Mouse (Mus musculus): ENCODE measurements around the gene Tac4. TPM values are rescaled to one million over a fixed set of nuclear protein-coding genes. Genes with fewer than 3 reads are reported as not detected.

Gene Tac4
- polyA plus RNA-seq, 1 experiment from 2014 or later = 0.24 TPM

DNA sequence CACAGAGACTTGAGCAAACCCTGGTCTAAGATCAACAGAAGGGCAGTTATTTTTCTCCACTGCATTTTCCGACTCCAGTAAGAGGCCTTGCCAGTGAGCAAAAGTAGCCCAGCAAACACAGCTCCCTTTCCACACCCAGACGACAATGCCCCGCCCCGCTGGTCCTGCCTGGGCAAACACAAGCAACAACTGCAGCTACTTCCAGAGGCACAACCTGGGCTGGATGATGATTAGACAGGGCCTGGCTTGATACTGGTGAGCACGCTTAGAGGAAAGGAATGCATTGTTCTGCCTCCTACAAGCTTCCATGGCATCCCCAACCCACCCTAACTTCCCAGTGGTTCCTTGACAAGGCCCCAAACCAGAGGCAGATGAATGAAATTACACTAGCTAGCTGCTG lies 12.3 kb downstream of the Tac4 start:
- no peak overlapping the region for H3K27ac ChIP-seq (ENCODE audit: low read depth, low read length)
- DNase-seq (ENCODE audit: low spot score) = no peak
- no peaks in the 10 kb centered on the region for H3K27me3 ChIP-seq (ENCODE audit: control insufficient read depth, insufficient read depth, low read length)
- WGBS = 88% methylated on average over 5 of the region's 5 CpGs
- H3K4me2 ChIP-seq (ENCODE audit: low read depth) = no peak overlapping the region
- H3K9ac ChIP-seq (ENCODE audit: low read length) = no peak overlapping the region
- H3K9me3 ChIP-seq (ENCODE audit: control insufficient read depth, low read length) = no peaks in the 10 kb centered on the region
- no peak overlapping the region for H3K4me3 ChIP-seq (ENCODE audit: low read depth, low read length)
- H3K36me3 ChIP-seq (ENCODE audit: control insufficient read depth, insufficient read depth, low read length) = peaks cover 26% of the 10 kb centered on the region
- H3K4me1 ChIP-seq (ENCODE audit: control insufficient read depth, insufficient read depth, low read length) = no peaks in the 10 kb centered on the region
- ATAC-seq (ENCODE audit: insufficient read depth, low FRiP score, low TSS enrichment) = no peak

DNA sequence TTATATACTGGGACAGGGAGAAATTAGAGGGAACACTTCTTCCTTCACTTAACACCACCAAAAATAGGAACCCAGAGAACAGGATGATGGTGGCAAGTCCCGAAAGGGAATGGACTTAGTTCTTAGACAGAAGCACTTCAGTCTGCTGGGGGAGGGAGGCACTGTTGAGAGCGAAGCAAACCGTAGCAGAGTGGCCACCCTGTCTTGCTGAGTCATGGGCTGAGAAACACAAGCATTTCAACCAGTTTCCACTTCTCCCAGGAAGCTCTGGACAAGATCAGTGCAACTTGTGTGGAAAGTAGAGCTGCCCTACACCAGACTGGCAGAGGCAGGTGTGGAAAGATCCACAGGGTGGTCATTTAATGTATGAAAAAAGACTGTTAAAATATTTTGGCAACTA lies 13.3 kb downstream of the Tac4 start:
- Histone ChIP-seq H3K4me3 (ENCODE audit: low read depth, low read length) (no peak overlapping the region), H3K4me2 (ENCODE audit: low read depth) (no peak overlapping the region), H3K9me3 (ENCODE audit: control insufficient read depth, low read length) (no peaks in the 10 kb centered on the region), H3K27me3 (ENCODE audit: control insufficient read depth, insufficient read depth, low read length) (no peaks in the 10 kb centered on the region), H3K27ac (ENCODE audit: low read depth, low read length) (no peak overlapping the region), H3K4me1 (ENCODE audit: control insufficient read depth, insufficient read depth, low read length) (no peaks in the 10 kb centered on the region), H3K9ac (ENCODE audit: low read length) (no peak overlapping the region), H3K36me3 (ENCODE audit: control insufficient read depth, insufficient read depth, low read length) (peaks cover 31% of the 10 kb centered on the region)
- ATAC-seq (ENCODE audit: insufficient read depth, low FRiP score, low TSS enrichment) (no peak), DNase-seq (ENCODE audit: low spot score) (no peak)
- WGBS = 84% methylated on average over 3 of the region's 3 CpGs

DNA sequence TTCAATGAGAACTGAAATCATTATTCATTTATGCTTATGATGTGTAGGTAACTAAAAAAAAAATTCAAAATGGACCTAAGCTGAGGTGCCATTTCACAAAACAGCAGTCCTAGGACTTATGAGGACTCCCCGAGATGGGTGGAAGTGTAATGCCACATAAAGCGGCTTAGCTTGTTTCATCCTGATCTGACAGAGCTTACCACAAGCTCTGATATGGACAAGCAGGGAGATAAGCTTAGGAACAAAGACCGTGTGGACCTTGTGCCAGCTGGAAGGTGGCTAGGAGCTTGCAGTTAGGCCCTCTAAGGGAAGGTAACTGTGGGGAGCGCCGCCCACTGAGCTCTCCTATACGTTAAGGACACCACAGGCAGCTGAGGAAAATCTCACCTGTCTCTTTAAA lies 14.7 kb downstream of the Tac4 start:
- Histone ChIP-seq H3K9ac (ENCODE audit: low read length) (no peak overlapping the region), H3K9me3 (ENCODE audit: control insufficient read depth, low read length) (no peaks in the 10 kb centered on the region), H3K4me1 (ENCODE audit: control insufficient read depth, insufficient read depth, low read length) (no peaks in the 10 kb centered on the region), H3K36me3 (ENCODE audit: control insufficient read depth, insufficient read depth, low read length) (peaks cover 31% of the 10 kb centered on the region), H3K4me3 (ENCODE audit: low read depth, low read length) (no peak overlapping the region), H3K27me3 (ENCODE audit: control insufficient read depth, insufficient read depth, low read length) (no peaks in the 10 kb centered on the region), H3K4me2 (ENCODE audit: low read depth) (no peak overlapping the region), H3K27ac (ENCODE audit: low read depth, low read length) (no peak overlapping the region)
- 91% methylated on average over 6 of the region's 6 CpGs for WGBS
- no peak for DNase-seq (ENCODE audit: low spot score)
- no peak for ATAC-seq (ENCODE audit: insufficient read depth, low FRiP score, low TSS enrichment)

DNA sequence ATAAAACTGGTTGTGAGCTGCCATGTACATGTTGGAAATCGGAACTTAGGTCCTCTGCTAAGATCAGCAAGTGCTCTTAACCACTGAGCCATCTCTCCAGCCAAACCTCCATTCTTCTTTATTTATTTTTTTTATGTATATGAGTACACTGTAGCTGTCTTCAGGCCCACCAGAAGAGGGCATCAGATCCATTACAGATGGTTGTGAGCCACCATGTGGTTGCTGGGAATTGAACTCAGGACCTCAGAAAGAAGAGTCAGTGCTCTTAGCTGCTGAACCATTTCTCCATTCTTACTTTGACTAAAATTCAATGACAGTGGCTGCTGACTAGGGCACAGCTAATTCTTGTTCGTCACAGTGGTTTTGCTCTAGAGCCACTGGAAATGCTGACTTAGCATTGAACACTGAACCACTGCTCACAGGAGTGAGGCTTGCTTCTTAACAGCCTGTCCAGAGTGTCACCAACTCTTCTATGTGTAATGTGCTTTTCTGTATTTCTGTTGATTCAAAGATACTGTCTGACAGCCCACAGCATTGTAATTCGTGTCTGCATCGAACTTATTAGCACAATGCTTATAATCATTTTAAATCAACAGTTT lies 17.8 kb downstream of the Tac4 start:
- no peaks in the 10 kb centered on the region for H3K4me1 ChIP-seq (ENCODE audit: control insufficient read depth, insufficient read depth, low read length)
- no peak overlapping the region for H3K4me2 ChIP-seq (ENCODE audit: low read depth)
- H3K27me3 ChIP-seq (ENCODE audit: control insufficient read depth, insufficient read depth, low read length) = no peaks in the 10 kb centered on the region
- H3K9ac ChIP-seq (ENCODE audit: low read length) = no peak overlapping the region
- H3K27ac ChIP-seq (ENCODE audit: low read depth, low read length) = no peak overlapping the region
- DNase-seq (ENCODE audit: low spot score) = no peak
- no peaks in the 10 kb centered on the region for H3K9me3 ChIP-seq (ENCODE audit: control insufficient read depth, low read length)
- no peak for ATAC-seq (ENCODE audit: insufficient read depth, low FRiP score, low TSS enrichment)
- no peak overlapping the region for H3K4me3 ChIP-seq (ENCODE audit: low read depth, low read length)
- peaks cover 35% of the 10 kb centered on the region for H3K36me3 ChIP-seq (ENCODE audit: control insufficient read depth, insufficient read depth, low read length)
- WGBS = 94% methylated on average over 4 of the region's 4 CpGs

DNA sequence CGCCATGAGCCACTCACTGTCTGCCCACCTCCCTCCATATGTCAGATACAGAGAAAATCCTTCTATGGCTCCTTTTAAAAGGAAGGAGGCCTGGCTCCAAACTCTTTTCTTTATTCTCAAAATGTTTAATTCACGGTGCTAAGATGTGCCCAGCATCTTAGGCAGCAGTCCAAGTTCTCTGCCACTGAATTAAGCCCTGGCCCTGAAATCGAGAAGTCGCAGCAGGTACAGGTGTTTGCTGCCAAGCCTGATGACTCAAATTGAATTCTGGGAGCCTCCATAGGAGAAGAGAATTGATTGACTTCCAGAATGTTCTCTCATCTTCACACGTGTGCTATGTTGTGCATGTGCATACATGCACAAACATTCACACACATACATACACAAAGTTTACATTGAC lies 21.0 kb downstream of the Tac4 start:
- ATAC-seq (ENCODE audit: insufficient read depth, low FRiP score, low TSS enrichment) = no peak
- WGBS = 97% methylated on average over 5 of the region's 5 CpGs
- no peaks in the 10 kb centered on the region for H3K4me1 ChIP-seq (ENCODE audit: control insufficient read depth, insufficient read depth, low read length)

DNA sequence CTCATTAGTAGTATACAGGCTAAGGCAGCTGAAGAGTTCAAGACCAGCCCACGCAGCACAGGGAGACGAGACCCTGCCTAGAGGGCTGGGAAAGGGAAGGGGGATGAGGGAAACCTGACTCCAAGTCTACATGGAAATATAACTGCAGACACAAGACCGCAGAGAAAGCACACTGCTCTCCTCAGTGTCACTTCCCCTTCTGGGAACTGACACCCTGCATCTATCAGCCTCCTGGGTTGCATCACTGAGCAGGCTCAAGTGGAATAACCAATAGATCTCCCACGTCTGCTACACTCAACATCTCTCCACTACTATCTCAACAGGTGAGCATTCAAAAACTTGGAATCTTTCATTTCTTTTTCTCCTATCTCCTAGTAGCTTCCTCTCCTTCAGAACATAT lies 30.7 kb downstream of the Tac4 start:
- Histone ChIP-seq H3K9me3 (ENCODE audit: control insufficient read depth, low read length) (no peaks in the 10 kb centered on the region), H3K4me1 (ENCODE audit: control insufficient read depth, insufficient read depth, low read length) (no peaks in the 10 kb centered on the region), H3K9ac (ENCODE audit: low read length) (no peak overlapping the region), H3K4me3 (ENCODE audit: low read depth, low read length) (no peak overlapping the region), H3K27ac (ENCODE audit: low read depth, low read length) (no peak overlapping the region), H3K27me3 (ENCODE audit: control insufficient read depth, insufficient read depth, low read length) (no peaks in the 10 kb centered on the region), H3K36me3 (ENCODE audit: control insufficient read depth, insufficient read depth, low read length) (peaks cover 11% of the 10 kb centered on the region), H3K4me2 (ENCODE audit: low read depth) (no peak overlapping the region)
- no peak for ATAC-seq (ENCODE audit: insufficient read depth, low FRiP score, low TSS enrichment)
- no peak for DNase-seq (ENCODE audit: low spot score)
- WGBS = 85% methylated on average over 4 of the region's 4 CpGs

More for the DNA sequence above, 21.0 kb downstream of the Tac4 start:
- Histone ChIP-seq H3K36me3 (ENCODE audit: control insufficient read depth, insufficient read depth, low read length) (peaks cover 28% of the 10 kb centered on the region), H3K27me3 (ENCODE audit: control insufficient read depth, insufficient read depth, low read length) (no peaks in the 10 kb centered on the region), H3K27ac (ENCODE audit: low read depth, low read length) (no peak overlapping the region), H3K4me3 (ENCODE audit: low read depth, low read length) (no peak overlapping the region), H3K9ac (ENCODE audit: low read length) (no peak overlapping the region), H3K9me3 (ENCODE audit: control insufficient read depth, low read length) (no peaks in the 10 kb centered on the region), H3K4me2 (ENCODE audit: low read depth) (no peak overlapping the region)
- DNase-seq (ENCODE audit: low spot score) = no peak

DNA sequence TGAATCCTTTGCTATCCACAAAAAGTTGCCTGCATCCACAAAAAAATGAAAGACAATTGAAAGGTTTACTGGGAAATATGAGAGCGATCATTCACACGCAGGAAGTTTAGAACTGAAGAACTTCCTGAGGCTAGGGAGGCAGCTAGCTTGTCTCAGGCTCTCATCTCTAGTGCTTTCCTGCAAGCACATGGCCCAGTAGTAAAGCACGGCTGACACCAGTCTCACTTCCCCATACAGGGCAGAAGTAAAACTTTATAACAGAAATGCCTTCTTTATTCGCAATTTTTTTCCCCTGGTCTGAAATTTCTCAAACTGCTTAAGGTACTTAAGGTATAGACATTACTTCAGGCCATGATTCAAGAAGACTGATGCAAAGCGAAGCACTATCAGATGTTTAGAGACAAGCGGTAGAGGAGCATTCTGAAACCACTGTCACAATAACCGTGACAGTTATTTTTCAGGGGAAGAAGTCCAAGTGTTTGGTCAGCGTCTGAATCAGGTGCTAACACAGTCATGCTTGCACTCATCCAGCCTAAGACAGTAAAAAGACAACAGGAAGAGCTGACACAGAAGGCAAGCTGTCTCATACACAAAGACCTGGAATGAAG lies 31.8 kb downstream of the Tac4 start:
- WGBS = 89% methylated on average over 8 of the region's 8 CpGs
- DNase-seq (ENCODE audit: low spot score) (no peak), ATAC-seq (ENCODE audit: insufficient read depth, low FRiP score, low TSS enrichment) (no peak)
- Histone ChIP-seq H3K27ac (ENCODE audit: low read depth, low read length) (no peak overlapping the region), H3K27me3 (ENCODE audit: control insufficient read depth, insufficient read depth, low read length) (no peaks in the 10 kb centered on the region), H3K4me2 (ENCODE audit: low read depth) (no peak overlapping the region), H3K36me3 (ENCODE audit: control insufficient read depth, insufficient read depth, low read length) (peaks cover 9% of the 10 kb centered on the region), H3K4me1 (ENCODE audit: control insufficient read depth, insufficient read depth, low read length) (no peaks in the 10 kb centered on the region), H3K9ac (ENCODE audit: low read length) (no peak overlapping the region), H3K4me3 (ENCODE audit: low read depth, low read length) (no peak overlapping the region), H3K9me3 (ENCODE audit: control insufficient read depth, low read length) (no peaks in the 10 kb centered on the region)

DNA sequence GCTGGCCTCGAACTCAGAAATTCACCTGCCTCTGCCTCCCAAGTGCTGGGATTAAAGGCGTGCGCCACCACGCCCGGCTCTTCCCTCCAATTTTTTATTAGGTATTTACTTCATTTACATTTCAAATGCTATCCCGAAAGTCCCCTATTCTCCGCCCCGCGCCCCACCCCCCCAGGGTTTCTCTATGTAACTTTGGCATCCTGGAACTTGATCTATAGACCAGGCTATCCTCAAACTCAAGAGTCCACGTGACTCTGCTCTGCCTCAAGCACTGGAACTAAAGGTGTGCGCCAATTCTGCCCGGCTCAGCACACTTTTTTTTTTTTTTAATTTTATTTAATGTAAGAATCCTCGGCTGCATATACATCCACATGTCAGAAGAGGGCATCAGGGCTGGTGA lies 34.4 kb downstream of the Tac4 start:
- Histone ChIP-seq H3K27me3 (ENCODE audit: control insufficient read depth, insufficient read depth, low read length) (no peaks in the 10 kb centered on the region), H3K4me1 (ENCODE audit: control insufficient read depth, insufficient read depth, low read length) (no peaks in the 10 kb centered on the region), H3K4me2 (ENCODE audit: low read depth) (no peak overlapping the region), H3K36me3 (ENCODE audit: control insufficient read depth, insufficient read depth, low read length) (peaks cover 12% of the 10 kb centered on the region), H3K27ac (ENCODE audit: low read depth, low read length) (no peak overlapping the region), H3K4me3 (ENCODE audit: low read depth, low read length) (no peak overlapping the region), H3K9ac (ENCODE audit: low read length) (no peak overlapping the region), H3K9me3 (ENCODE audit: control insufficient read depth, low read length) (no peaks in the 10 kb centered on the region)
- DNase-seq (ENCODE audit: low spot score) = no peak
- WGBS = 94% methylated on average over 13 of the region's 13 CpGs
- no peak for ATAC-seq (ENCODE audit: insufficient read depth, low FRiP score, low TSS enrichment)

DNA sequence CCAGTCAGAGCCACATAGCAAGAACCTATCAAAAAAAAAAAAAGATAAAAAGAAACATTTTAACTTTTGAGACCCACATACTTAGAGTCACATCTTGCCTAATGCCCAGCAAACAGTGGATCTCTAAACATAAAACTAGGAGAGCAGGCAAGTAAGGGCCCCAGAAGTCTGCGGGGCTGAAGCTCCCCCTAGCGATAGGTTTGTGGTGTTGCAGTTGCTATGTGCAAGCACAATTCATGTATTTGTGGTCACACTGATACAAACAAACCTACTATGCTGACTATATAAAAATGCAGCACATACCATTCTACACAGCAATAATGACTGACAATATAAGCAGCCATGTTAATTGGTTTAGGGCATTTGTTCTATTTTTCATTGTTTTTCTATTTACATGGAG lies 36.8 kb downstream of the Tac4 start:
- H3K27me3 ChIP-seq (ENCODE audit: control insufficient read depth, insufficient read depth, low read length) = no peaks in the 10 kb centered on the region
- H3K4me1 ChIP-seq (ENCODE audit: control insufficient read depth, insufficient read depth, low read length) = no peaks in the 10 kb centered on the region
- no peak overlapping the region for H3K27ac ChIP-seq (ENCODE audit: low read depth, low read length)
- H3K9ac ChIP-seq (ENCODE audit: low read length) = no peak overlapping the region
- no peak for ATAC-seq (ENCODE audit: insufficient read depth, low FRiP score, low TSS enrichment)
- H3K4me2 ChIP-seq (ENCODE audit: low read depth) = no peak overlapping the region
- peak; percentile 32 for DNase-seq (ENCODE audit: low spot score)
- no peak overlapping the region for H3K4me3 ChIP-seq (ENCODE audit: low read depth, low read length)
- H3K36me3 ChIP-seq (ENCODE audit: control insufficient read depth, insufficient read depth, low read length) = peaks cover 12% of the 10 kb centered on the region
- no peaks in the 10 kb centered on the region for H3K9me3 ChIP-seq (ENCODE audit: control insufficient read depth, low read length)
- 23% methylated on average over 2 of the region's 2 CpGs for WGBS

Measured in neural tube, embryonic 11.5 days (tissue).